Mouse (Mus musculus) CH12.LX (cell line): ENCODE data around the gene Olfr1330.

Source experiments
- CHD1 ChIP-seq: IDR thresholded peaks from 2 replicates; pipeline ENCODE4 v1.6.1; 2012; ENCODE audit warnings: low read depth, low read length, improper control_type of control experiment, inconsistent platforms
- CHD2 ChIP-seq: IDR thresholded peaks from 2 replicates; pipeline ENCODE4 v1.6.1; 2011; ENCODE audit warnings: low read length, improper control_type of control experiment
- CTCF ChIP-seq, 2 experiments: IDR thresholded peaks in 1 of 2; conservative IDR thresholded peaks in 1 of 2; 2 replicates each; pipeline ENCODE4 v1.5.1; 2011 to 2012; ENCODE audit warnings: low read depth in 2 of 2, low read length in 2 of 2, improper control_type of control experiment in 1 of 2, inconsistent platforms in 1 of 2, mild to moderate bottlenecking in 1 of 2, moderate library complexity in 1 of 2
- EP300 ChIP-seq: IDR thresholded peaks from 2 replicates; pipeline ENCODE4 v1.6.1; 2011; ENCODE audit warnings: low read length, improper control_type of control experiment
- HCFC1 ChIP-seq: IDR thresholded peaks from 2 replicates; pipeline ENCODE4 v1.6.1; 2012; ENCODE audit warnings: low read depth, mild to moderate bottlenecking, inconsistent platforms, low read length, improper control_type of control experiment
- KAT2A ChIP-seq: IDR thresholded peaks from 2 replicates; pipeline ENCODE4 v1.6.1; 2012; ENCODE audit warnings: low read length, improper control_type of control experiment, inconsistent platforms; ENCODE audit not compliant: insufficient replicate concordance
- MAX ChIP-seq: IDR thresholded peaks from 2 replicates; pipeline ENCODE4 v1.6.1; 2011; ENCODE audit warnings: low read length, improper control_type of control experiment
- MAZ ChIP-seq: IDR thresholded peaks from 2 replicates; pipeline ENCODE4 v1.6.1; 2012; ENCODE audit warnings: low read depth, mild to moderate bottlenecking, inconsistent platforms, low read length, improper control_type of control experiment, moderate library complexity
- NRF1 ChIP-seq: IDR thresholded peaks from 2 replicates; pipeline ENCODE4 v1.6.1; 2014; ENCODE audit warnings: low read depth, mild to moderate bottlenecking, inconsistent platforms, low read length, improper control_type of control experiment, moderate library complexity
- POLR2A ChIP-seq: IDR thresholded peaks from 2 replicates; pipeline ENCODE4 v1.6.1; 2011; ENCODE audit warnings: low read depth, mild to moderate bottlenecking, improper control_type of control experiment, low read length
- UBTF ChIP-seq: IDR thresholded peaks from 2 replicates; pipeline ENCODE4 v1.6.1; 2012; ENCODE audit warnings: low read depth, mild to moderate bottlenecking, inconsistent platforms, low read length, improper control_type of control experiment, moderate library complexity
- USF1 ChIP-seq: IDR thresholded peaks from 2 replicates; pipeline ENCODE4 v1.6.1; 2014; ENCODE audit warnings: low read depth, mild to moderate bottlenecking, inconsistent platforms, low read length, improper control_type of control experiment
- USF2 ChIP-seq: conservative IDR thresholded peaks from 2 replicates; pipeline ENCODE4 v1.6.1; 2011; ENCODE audit warnings: low read depth, low read length, improper control_type of control experiment
- ZMIZ1 ChIP-seq: IDR thresholded peaks from 2 replicates; pipeline ENCODE4 v1.6.1; 2012; ENCODE audit warnings: low read depth, mild to moderate bottlenecking, inconsistent platforms, low read length, improper control_type of control experiment

DNA sequence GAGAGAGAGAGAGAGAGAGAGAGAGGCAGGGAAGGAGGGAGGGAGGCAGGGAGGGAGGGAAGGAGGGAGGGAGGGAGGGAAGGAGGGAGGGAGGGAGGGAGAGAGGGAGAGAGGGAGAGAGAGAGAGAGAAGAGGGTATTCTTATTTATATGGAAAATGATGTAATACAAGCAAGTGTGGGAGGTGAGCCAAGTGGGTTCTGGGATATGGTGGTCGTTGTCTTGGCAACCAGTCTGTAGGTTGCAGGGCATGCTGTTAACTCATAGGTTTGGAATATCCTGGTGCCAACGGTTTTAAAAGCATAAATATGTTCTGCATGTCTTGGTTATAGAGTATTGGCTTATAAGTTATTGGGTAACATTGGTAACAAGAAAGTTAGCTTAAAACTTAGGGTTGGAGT, 13.6 kb downstream of the Olfr1330 start:
- TF ChIP-seq KAT2A (no peak), MAX (no peak), EP300 (no peak), POLR2A (no peak), MAZ (no peak), CTCF (conservative IDR thresholded peaks at IDR 0.05 in 1 of 2, IDR thresholded peaks at IDR 0.05 in 1 of 2; ENCODE audit: low read depth in 2 of 2, low read length in 2 of 2) (no peak), CHD2 (no peak), USF1 (no peak), CHD1 (no peak), ZMIZ1 (no peak), UBTF (no peak), USF2 (no peak), HCFC1 (no peak), NRF1 (no peak)
